In the genomic region with DNA sequence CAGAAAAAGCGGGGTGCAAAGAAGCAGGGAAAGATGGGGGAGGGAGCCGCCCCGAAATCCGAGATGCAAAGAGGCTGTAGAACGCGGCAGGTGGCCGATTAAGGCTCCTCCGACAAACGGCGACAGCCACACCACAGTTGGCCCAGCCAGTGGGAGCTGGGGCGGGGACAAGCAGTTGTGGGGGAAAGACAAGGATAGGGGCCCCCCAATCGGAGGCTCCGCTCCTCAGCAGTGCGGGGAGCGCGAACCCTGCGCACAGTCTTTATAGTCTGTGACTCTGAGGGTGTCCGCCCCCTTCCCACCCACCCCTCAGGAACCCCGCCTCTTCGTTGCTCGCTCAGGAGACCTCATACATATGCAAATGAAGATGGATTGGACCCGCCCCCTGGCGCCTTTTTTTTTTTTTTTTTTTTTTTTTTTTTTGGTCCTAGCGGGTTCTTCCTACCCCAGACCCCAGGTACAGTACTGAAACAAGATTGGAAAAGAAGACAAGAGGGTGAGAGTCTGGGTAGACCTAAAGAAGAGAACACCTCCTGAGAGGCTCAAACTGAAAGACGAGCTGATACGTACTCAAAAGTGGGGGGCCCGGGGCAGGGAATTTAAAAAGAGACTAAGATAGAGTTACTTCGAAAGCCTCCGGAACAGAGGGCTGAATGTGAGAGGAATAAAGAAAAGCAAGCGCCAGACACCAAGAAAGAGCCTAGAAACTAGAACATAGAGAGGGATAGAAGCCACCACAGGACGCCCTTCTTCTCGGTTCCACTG, we compare ENCODE assay signal across 8 mouse cellular contexts. TPM values are rescaled to one million over a fixed set of nuclear protein-coding genes. Genes with fewer than 3 reads are reported as not detected.
DNase-seq lines count a peak whose midpoint lies in the region; ATAC-seq and TF ChIP-seq lines count a peak whose summit lies in the region.

Atp1b2 (minus strand) TSS at position 217 of the 765 bp plus-strand sequence.

- peak; percentile 86 for ATAC-seq in embryonic facial prominence, embryonic 13.5 days (ENCODE audit: insufficient number of reproducible peaks, insufficient read depth, low FRiP score, low TSS enrichment, low read depth)

- H3K4me2 ChIP-seq in embryonic facial prominence, embryonic 13.5 days, result peak within 1 kb of the TSS; percentile 100
- H3K4me2 ChIP-seq in myocyte (ENCODE audit: low read depth), result peak within 1 kb of the TSS; percentile 99

- peak within 1 kb of the TSS; percentile 62 for H3K4me3 ChIP-seq in embryonic facial prominence, embryonic 13.5 days
- H3K4me3 ChIP-seq in heart, adult 2 months, result peak within 1 kb of the TSS; percentile 57
- H3K4me3 ChIP-seq in liver, adult 2 months (ENCODE audit: insufficient read depth, low read depth, low read length), result peak within 1 kb of the TSS; percentile 66
- H3K4me3 ChIP-seq in myocyte, result peak within 1 kb of the TSS; percentile 24

- WGBS in embryonic facial prominence, embryonic 13.5 days, result 2% methylated on average over 32 of the region's 32 CpGs
- 4% methylated on average over 32 of the region's 32 CpGs for WGBS in heart, adult 2 months
- WGBS in liver, adult 2 months, result 3% methylated on average over 32 of the region's 32 CpGs

- TF ChIP-seq CTCF in heart, adult 2 months (IDR thresholded peaks at IDR 0.05), result no peak
- TF ChIP-seq CTCF in liver, adult 2 months (IDR thresholded peaks at IDR 0.05; ENCODE audit: low read depth, low read length), result no peak

- H3K36me3 ChIP-seq in embryonic facial prominence, embryonic 13.5 days, result 0 out of 2 replicates have a peak, but pooled peaks cover 5% of the 10 kb centered on the region
- no peaks in the 10 kb centered on the region for H3K36me3 ChIP-seq in heart, adult 2 months (ENCODE audit: control insufficient read depth, insufficient read depth, low read length)
- no peaks in the 10 kb centered on the region for H3K36me3 ChIP-seq in liver, adult 2 months (ENCODE audit: control insufficient read depth, insufficient read depth, low read length)
- H3K36me3 ChIP-seq in myocyte (ENCODE audit: control insufficient read depth, insufficient read depth), result no peaks in the 10 kb centered on the region
- no peaks in the 10 kb centered on the region for H3K36me3 ChIP-seq in splenic B cell, adult 2 months (ENCODE audit: control insufficient read depth, insufficient read depth, low read length, poor library complexity, severe bottlenecking)

- peaks cover 24% of the 10 kb centered on the region for H3K4me1 ChIP-seq in embryonic facial prominence, embryonic 13.5 days
- peaks cover 8% of the 10 kb centered on the region for H3K4me1 ChIP-seq in heart, adult 2 months (ENCODE audit: control insufficient read depth, insufficient read depth, low read length)
- peaks cover 4% of the 10 kb centered on the region; the same call in 1 of the 2 replicates for H3K4me1 ChIP-seq in liver, adult 2 months (ENCODE audit: control insufficient read depth, insufficient read depth, low read length)

- H3K27me3 ChIP-seq in embryonic facial prominence, embryonic 13.5 days, result peaks cover 26% of the 10 kb centered on the region
- no peaks in the 10 kb centered on the region for H3K27me3 ChIP-seq in heart, adult 2 months (ENCODE audit: control insufficient read depth, insufficient read depth, low read length)
- peaks cover 10% of the 10 kb centered on the region for H3K27me3 ChIP-seq in liver, adult 2 months (ENCODE audit: control insufficient read depth, insufficient read depth, low read length)
- H3K27me3 ChIP-seq in myocyte (ENCODE audit: control insufficient read depth, insufficient read depth, insufficient read length), result peaks cover 27% of the 10 kb centered on the region
- no peaks in the 10 kb centered on the region; the same call in 1 of the 2 replicates for H3K27me3 ChIP-seq in splenic B cell, adult 2 months (ENCODE audit: control insufficient read depth, insufficient read depth, low read length, poor library complexity, severe bottlenecking)

- intact Hi-C loops in heart, adult 2 months (cut with DNase I), result no loop called here

- H3K9ac ChIP-seq in embryonic facial prominence, embryonic 13.5 days, result peak within 1 kb of the TSS; percentile 82
- H3K9ac ChIP-seq in heart, adult 2 months (ENCODE audit: low read depth, low read length), result peak within 1 kb of the TSS; percentile 71
- H3K9ac ChIP-seq in liver, adult 2 months (ENCODE audit: low read depth, low read length), result peak within 1 kb of the TSS; percentile 28

- no peak for TF ChIP-seq EP300 in heart, adult 2 months (IDR thresholded peaks at IDR 0.05; ENCODE audit: insufficient read depth, low read depth, low read length)

- H3K9me3 ChIP-seq in embryonic facial prominence, embryonic 13.5 days, result no peaks in the 10 kb centered on the region

- peak; percentile 85 for DNase-seq in 416B (ENCODE audit: low read depth)
- peak; percentile 53 to 60 for DNase-seq in adrenal gland, postnatal 4 days (ENCODE audit: low spot score in 2 of 2)
- peak; percentile 76 for DNase-seq in heart, adult 2 months
- DNase-seq in kidney, adult 8-10 months, result peak; percentile 46 to 47
- peak; percentile 52 for DNase-seq in liver, adult 2 months (ENCODE audit: extremely low read depth, low read depth, low spot score)
- DNase-seq in splenic B cell, adult 2 months (ENCODE audit: low read depth, low spot score), result peak; percentile 71

- H3K79me2 ChIP-seq in heart, adult 2 months (replicated peaks; ENCODE audit: control insufficient read depth, insufficient read depth, low read length), result no peaks in the 10 kb centered on the region
- H3K79me2 ChIP-seq in liver, adult 2 months (ENCODE audit: control insufficient read depth, insufficient read depth, low read length), result no peaks in the 10 kb centered on the region
- H3K79me2 ChIP-seq in myocyte (ENCODE audit: control insufficient read depth, insufficient read depth), result no peaks in the 10 kb centered on the region

- H3ac ChIP-seq in myocyte (ENCODE audit: control insufficient read depth, insufficient read length), result peak within 1 kb of the TSS; percentile 10

- peak within 1 kb of the TSS; percentile 60 for H3K27ac ChIP-seq in embryonic facial prominence, embryonic 13.5 days
- peak within 1 kb of the TSS; percentile 67 for H3K27ac ChIP-seq in heart, adult 2 months
- H3K27ac ChIP-seq in liver, adult 2 months (replicated peaks; ENCODE audit: insufficient read depth, low read depth, low read length), result no peak within 1 kb of the TSS

- peak; percentile 89 for TF ChIP-seq POLR2A in heart, adult 2 months (IDR thresholded peaks at IDR 0.05; ENCODE audit: insufficient read depth, low read depth, low read length)
- TF ChIP-seq POLR2A in liver, adult 2 months (IDR thresholded peaks at IDR 0.05; ENCODE audit: extremely low read depth, insufficient read depth, low read length), result 0 out of 2 replicates have a peak, but pooled peaks have one; percentile 20
- TF ChIP-seq POLR2A in myocyte (IDR thresholded peaks at IDR 0.05; ENCODE audit: insufficient read length, low read depth), result peak; percentile 57

TF ChIP-seq in myocyte, 11 proteins besides CTCF, POLR2A, EP300 and RAD21:
- no peak for TF ChIP-seq MAX (IDR thresholded peaks at IDR 0.05; ENCODE audit: low read depth)
- no peak for TF ChIP-seq USF1 (IDR thresholded peaks at IDR 0.05; ENCODE audit: low read depth)
- TF ChIP-seq REST (IDR thresholded peaks at IDR 0.05; ENCODE audit: insufficient read depth, insufficient read length), result no peak
- peak in 2 of 3 experiments; percentile 18 to 59 for TF ChIP-seq MYOD1 (IDR thresholded peaks at IDR 0.05; ENCODE audit: control insufficient read depth in 1 of 3, insufficient read length in 2 of 3, low read depth in 2 of 3)
- TF ChIP-seq TCF12 (IDR thresholded peaks at IDR 0.05; ENCODE audit: insufficient read depth, poor library complexity, severe bottlenecking), result no peak
- no peak for TF ChIP-seq E2F4 (IDR thresholded peaks at IDR 0.05; ENCODE audit: insufficient read depth)
- no peak for TF ChIP-seq TCF3 (IDR thresholded peaks at IDR 0.05; ENCODE audit: insufficient read length, low read depth)
- TF ChIP-seq MYOG (IDR thresholded peaks at IDR 0.05; ENCODE audit: control insufficient read depth in 1 of 3, insufficient read depth in 1 of 3, insufficient read length in 2 of 3, low read depth in 2 of 3), result peak in 1 of 3 experiments; percentile 55
- no peak for TF ChIP-seq SRF (IDR thresholded peaks at IDR 0.05; ENCODE audit: control insufficient read depth, insufficient read length, low read depth)
- TF ChIP-seq CEBPB (IDR thresholded peaks at IDR 0.05; ENCODE audit: insufficient read depth, poor library complexity, severe bottlenecking), result no peak
- TF ChIP-seq POLR2AphosphoS2 (IDR thresholded peaks at IDR 0.05; ENCODE audit: insufficient read length, low read depth), result no peak

RNA-seq across cellular contexts. Expression of gene Atp1b2, which starts in this region (rescaled TPM):
- 10 to 100 TPM; 74.6 to 83.4 TPM for total RNA-seq in adrenal gland, postnatal 4 days (2021)
- 7.9 and 8.3 TPM in 2 replicates for polyA plus RNA-seq in embryonic facial prominence, embryonic 13.5 days (2015; fragmentation: Nextera tagmentation; extraction: Ambion mirVana)
- 10 to 100 TPM; 17.0 to 20.3 TPM for total RNA-seq in heart, adult 2 months (2021)
- 23.7 and 30.0 TPM in 2 replicates for polyA plus RNA-seq in heart, adult 2 months (2012; rRNA removed)
- total RNA-seq in liver, adult 2 months (2014; rRNA removed), result 0.18 and 0.20 TPM in 2 replicates
- 0.40 and 0.46 TPM in 2 replicates for polyA plus RNA-seq in liver, adult 2 months (2012; rRNA removed)
- polyA plus RNA-seq in myocyte (2012; fragmentation: generic; extraction: Trizol), result 6.6 TPM

Comparison
In these comparisons a context has a peak if more than half of its experiments do, and no peak if none do; other contexts are left out.
1. RNA of gene Atp1b2 (total RNA-seq): 74.6 to 83.4 TPM in adrenal gland, postnatal 4 days and 17.0 to 20.3 TPM in heart, adult 2 months; 0.18 to 0.20 TPM in liver, adult 2 months; every median in the first group is over 10 times any median in the second.
2. Peak in DNase-seq, H3K4me3 ChIP-seq and H3K9ac ChIP-seq in liver, adult 2 months; RNA of the gene not detected or under 1 TPM.
3. H3K9ac ChIP-seq: peak in every context shown above with its lines; median percentile 82 in embryonic facial prominence, embryonic 13.5 days; 71 in heart, adult 2 months; 28 in liver, adult 2 months.
4. POLR2A ChIP-seq: peak in every context shown above with its lines; median percentile 89 in heart, adult 2 months; 57 in myocyte; 20 in liver, adult 2 months.
5. Peak in every context shown above with its lines, with median percentiles within 50 percentile points of each other: DNase-seq and H3K4me3 ChIP-seq.